Comparison of ENCODE assay signal across 13 mouse cellular contexts in the genomic region with DNA sequence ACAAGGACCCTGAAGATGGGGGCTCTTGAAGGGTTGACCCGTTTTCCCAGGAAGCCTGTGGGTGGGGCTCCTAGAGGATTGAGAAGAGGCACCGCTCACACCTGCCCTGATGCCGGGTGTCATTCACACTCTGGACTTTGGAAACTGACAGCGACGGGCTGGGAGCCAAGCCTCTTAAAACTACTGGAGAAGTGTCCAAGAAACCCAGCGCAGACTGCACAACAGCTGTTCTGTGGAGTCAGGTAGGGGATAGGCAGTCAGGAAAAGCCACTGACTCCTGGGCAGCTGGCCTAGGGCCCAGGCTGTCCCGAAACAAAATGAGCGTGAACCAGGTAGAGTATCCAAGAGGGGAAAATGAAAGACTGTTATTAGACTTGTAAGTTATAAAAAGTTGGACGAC.
DNase-seq lines count a peak whose midpoint lies in the region; ATAC-seq lines count a peak whose summit lies in the region.
"Had no signal": no experiment of that assay in that cellular context is flagged by ENCODE, and none has a peak within 500 bp of the region (broad histone marks: within the 10 kb centered on the region; RNA-seq: fewer than 3 reads in every experiment).

No protein-coding gene starts in this region.

- DNase-seq in limb, embryonic 10.5 days (ENCODE audit: low spot score), result no peak
- DNase-seq in gastrocnemius, postnatal 25 days, result peak; percentile 65
- DNase-seq in kidney, adult 8-10 months, result peak; percentile 57 to 83
- DNase-seq in lung, postnatal 25 days (ENCODE audit: low spot score), result peak; percentile 16
- no peak for DNase-seq in left cerebral cortex, adult 11 months (ENCODE audit: low spot score)
- no peak for DNase-seq in midbrain, embryonic 11.5 days (ENCODE audit: low spot score, missing footprints)
- DNase-seq: cerebellum, postnatal 10 days; right cerebral cortex, postnatal 25 days had no signal

- peak; percentile 82 for ATAC-seq in limb, embryonic 13.5 days (ENCODE audit: low FRiP score, low read depth)
- no peak for ATAC-seq in midbrain, embryonic 11.5 days (ENCODE audit: low FRiP score)
- ATAC-seq: CD4-positive, CD25-positive, alpha-beta regulatory T cell, adult 4 months had no signal

- 49% methylated on average over 9 of the region's 9 CpGs for WGBS in limb, embryonic 13.5 days
- WGBS in limb, embryonic 10.5 days, result 84% methylated on average over 9 of the region's 9 CpGs
- 86% methylated on average over 9 of the region's 9 CpGs for WGBS in midbrain, embryonic 11.5 days

- peaks cover 20% of the 10 kb centered on the region for H3K4me1 ChIP-seq in limb, embryonic 13.5 days
- H3K4me1 ChIP-seq in limb, embryonic 10.5 days, result peaks cover 10% of the 10 kb centered on the region
- peaks cover 7% of the 10 kb centered on the region; the same call in 1 of the 2 replicates for H3K4me1 ChIP-seq in midbrain, embryonic 11.5 days (ENCODE audit: control insufficient read depth, insufficient read depth, low read length)

- H3K27ac ChIP-seq in limb, embryonic 13.5 days, result peak overlapping the region; percentile 15; the same call in 1 of the 2 replicates
- H3K27ac ChIP-seq in limb, embryonic 10.5 days, result no peak overlapping the region
- no peak overlapping the region for H3K27ac ChIP-seq in midbrain, embryonic 11.5 days (ENCODE audit: low read depth, low read length)
- H3K27ac ChIP-seq: macrophage had no signal

- H3K9me3 ChIP-seq in limb, embryonic 13.5 days, result no peaks in the 10 kb centered on the region
- no peaks in the 10 kb centered on the region for H3K9me3 ChIP-seq in limb, embryonic 10.5 days (replicated peaks)
- H3K9me3 ChIP-seq in midbrain, embryonic 11.5 days (ENCODE audit: control insufficient read depth, low read length), result no peaks in the 10 kb centered on the region
- H3K9me3 ChIP-seq: neural tube, embryonic 15.5 days had no signal

- H3K27me3 ChIP-seq in limb, embryonic 13.5 days, result no peaks in the 10 kb centered on the region
- no peaks in the 10 kb centered on the region for H3K27me3 ChIP-seq in limb, embryonic 10.5 days (ENCODE audit: low read depth, poor library complexity, severe bottlenecking)
- no peaks in the 10 kb centered on the region for H3K27me3 ChIP-seq in midbrain, embryonic 11.5 days (ENCODE audit: control insufficient read depth, insufficient read depth, low read length)
- H3K27me3 ChIP-seq: neural tube, embryonic 15.5 days had no signal

- H3K4me3 ChIP-seq in limb, embryonic 13.5 days, result no peak overlapping the region
- H3K4me3 ChIP-seq in limb, embryonic 10.5 days, result no peak overlapping the region
- H3K4me3 ChIP-seq in midbrain, embryonic 11.5 days (ENCODE audit: low read depth, low read length), result no peak overlapping the region
- H3K4me3 ChIP-seq: neural tube, embryonic 15.5 days had no signal

- no peak overlapping the region for H3K4me2 ChIP-seq in limb, embryonic 13.5 days (replicated peaks)
- no peak overlapping the region for H3K4me2 ChIP-seq in midbrain, embryonic 11.5 days
- H3K4me2 ChIP-seq: neural tube, embryonic 15.5 days had no signal

- H3K36me3 ChIP-seq in limb, embryonic 13.5 days, result peaks cover 40% of the 10 kb centered on the region
- H3K36me3 ChIP-seq in limb, embryonic 10.5 days, result peaks cover 40% of the 10 kb centered on the region
- H3K36me3 ChIP-seq in midbrain, embryonic 11.5 days (ENCODE audit: control insufficient read depth, insufficient read depth, low read length), result peaks cover 3% of the 10 kb centered on the region; the same call in 1 of the 2 replicates

- no peak overlapping the region for H3K9ac ChIP-seq in limb, embryonic 13.5 days
- no peak overlapping the region for H3K9ac ChIP-seq in midbrain, embryonic 11.5 days (ENCODE audit: low read length)
- H3K9ac ChIP-seq: forebrain, postnatal 0 days; neural tube, embryonic 15.5 days had no signal

Comparison
In these comparisons a context has a peak if more than half of its experiments do, and no peak if none do; other contexts are left out.
1. DNase-seq: peak in gastrocnemius, postnatal 25 days (single experiment), kidney, adult 8-10 months (2 of 2) and lung, postnatal 25 days (single experiment); none in limb, embryonic 10.5 days (single experiment), left cerebral cortex, adult 11 months (single experiment) and midbrain, embryonic 11.5 days (single experiment).